Mouse (Mus musculus) olfactory bulb, adult 2 months (tissue): ENCODE measurements around the gene Nutf2. TPM values are rescaled to one million over a fixed set of nuclear protein-coding genes. Genes with fewer than 3 reads are reported as not detected.

Source experiments
- H3K27ac ChIP-seq: fragments of 200-500 bp; 2 replicates; pipeline ENCODE4 v1.5.1; 2012; ENCODE audit warnings: low read depth, low read length; ENCODE audit not compliant: insufficient read depth
- H3K4me1 ChIP-seq: fragments of 200-500 bp; 2 replicates; pipeline ENCODE4 v1.6.1; 2012; ENCODE audit warnings: low read length; ENCODE audit not compliant: control insufficient read depth, insufficient read depth
- H3K4me3 ChIP-seq: fragments of 200-500 bp; 2 replicates; pipeline ENCODE4 v1.5.1; 2012; ENCODE audit warnings: mild to moderate bottlenecking, low read depth, low read length, moderate library complexity; ENCODE audit not compliant: insufficient read depth
- CTCF ChIP-seq: fragments of 200-500 bp; IDR thresholded peaks from 2 replicates; pipeline ENCODE4 v1.5.1; 2012; ENCODE audit warnings: low read depth, mild to moderate bottlenecking, low read length, moderate library complexity; ENCODE audit not compliant: insufficient read depth
- POLR2A ChIP-seq: fragments of 200-500 bp; IDR thresholded peaks from 2 replicates; pipeline ENCODE4 v1.6.1; 2012; ENCODE audit warnings: mild to moderate bottlenecking, low read depth, low read length, moderate library complexity; ENCODE audit not compliant: insufficient read depth
- WGBS: fragments of 180-500 bp; shearing (Covaris S2); methylation state at CpG from one replicate; pipeline ENCODE4 v1.1.7; 2018; 5-methylcytosine and 5-hydroxymethylcytosine counted together
- polyA plus RNA-seq: library from polyadenylated mRNA; stranded (reverse); fragments of >200 nt; gene quantifications from 2 replicates; pipeline ENCODE4 v1.2.4, GENCODE M21; 2012; ENCODE audit warnings: low replicate concordance; ENCODE audit not compliant: missing spikeins, insufficient read depth, insufficient read length

Nutf2 gene
- polyA plus RNA-seq, 1 experiment = not detected

GRCm38 (mm10) chr8:105853178-105853577 is 7.2 kb upstream of the Nutf2 start, which contains the start of gene Cenpt:
Cenpt (minus strand) TSS chr8:105853278.
- no peak within 1 kb of the TSS for H3K4me3 ChIP-seq
- peaks cover 6% of the 10 kb centered on the region for H3K4me1 ChIP-seq
- TF ChIP-seq POLR2A = no peak
- no peak for TF ChIP-seq CTCF
- no peak within 1 kb of the TSS for H3K27ac ChIP-seq
- 95% methylated on average over 3 of the region's 3 CpGs for WGBS

- 23% methylated on average over 8 of the region's 8 CpGs for WGBS
- TF ChIP-seq CTCF (no peak), POLR2A (no peak)
- Histone ChIP-seq H3K4me1 (peaks cover 6% of the 10 kb centered on the region), H3K27ac (no peak overlapping the region), H3K4me3 (no peak overlapping the region)
Observed at GRCm38 (mm10) chr8:105854303-105854702, 6.1 kb upstream of the Nutf2 start.

- 0 out of 2 replicates have a peak, but pooled peaks have one; percentile 20 for TF ChIP-seq POLR2A
- peak; percentile 58; the same call in 1 of the 2 replicates for TF ChIP-seq CTCF
- WGBS = under 1% methylated on average over 43 of the region's 43 CpGs
- H3K4me3 ChIP-seq = peak within 1 kb of the TSS; percentile 67
- H3K27ac ChIP-seq = peak within 1 kb of the TSS; percentile 98
- H3K4me1 ChIP-seq = peaks cover 6% of the 10 kb centered on the region
Observed at GRCm38 (mm10) chr8:105854715-105855216, 5.6 kb upstream of the Nutf2 start, which contains the start of gene Thap11. Thap11 (plus strand) TSS chr8:105855132.

GRCm38 (mm10) chr8:105855248-105856167 is 4.9 kb upstream of the Nutf2 start:
- H3K27ac ChIP-seq = peak overlapping the region; percentile 98
- WGBS = under 1% methylated on average over 71 of the region's 71 CpGs
- peak overlapping the region; percentile 67 for H3K4me3 ChIP-seq
- TF ChIP-seq CTCF (no peak), POLR2A (0 out of 2 replicates have a peak, but pooled peaks have one; percentile 19)
- peaks cover 9% of the 10 kb centered on the region for H3K4me1 ChIP-seq

GRCm38 (mm10) chr8:105856168-105856835 is 4.1 kb upstream of the Nutf2 start:
- H3K27ac ChIP-seq = peak overlapping the region; percentile 98
- TF ChIP-seq CTCF (no peak), POLR2A (no peak)
- WGBS = 11% methylated on average over 15 of the region's 15 CpGs
- H3K4me1 ChIP-seq = peaks cover 9% of the 10 kb centered on the region
- H3K4me3 ChIP-seq = peak overlapping the region; percentile 67

GRCm38 (mm10) chr8:105858495-105858894 is 1.9 kb upstream of the Nutf2 start:
- peaks cover 9% of the 10 kb centered on the region for H3K4me1 ChIP-seq

GRCm38 (mm10) chr8:105859314-105859713 is 1.1 kb upstream of the Nutf2 start:
- no peak for TF ChIP-seq CTCF
- TF ChIP-seq POLR2A = no peak
- 72% methylated on average over 5 of the region's 5 CpGs for WGBS
- Histone ChIP-seq H3K27ac (no peak overlapping the region), H3K4me3 (no peak overlapping the region), H3K4me1 (peaks cover 8% of the 10 kb centered on the region)

More at GRCm38 (mm10) chr8:105858495-105858894, 1.9 kb upstream of the Nutf2 start:
- 84% methylated on average over 5 of the region's 5 CpGs for WGBS
- Histone ChIP-seq H3K4me3 (no peak overlapping the region), H3K27ac (no peak overlapping the region)
- no peak for TF ChIP-seq CTCF
- TF ChIP-seq POLR2A = no peak

GRCm38 (mm10) chr8:105861951-105862350 is 1.6 kb downstream of the Nutf2 start:
- Histone ChIP-seq H3K27ac (no peak overlapping the region), H3K4me1 (peaks cover 3% of the 10 kb centered on the region; the same call in 1 of the 2 replicates), H3K4me3 (no peak overlapping the region)
- no peak for TF ChIP-seq POLR2A
- no peak for TF ChIP-seq CTCF
- WGBS = 6% methylated on average over 1 of the region's 1 CpGs
